Mouse (Mus musculus): ENCODE data around the gene Zfp345. TPM values are rescaled to one million over a fixed set of nuclear protein-coding genes. Genes with fewer than 3 reads are reported as not detected.
"Not testable (repeated sequence)": the region's sequence is repeated elsewhere in the genome, so short reads cannot be mapped to it uniquely, and the experiment has no call there.

Gene Zfp345
- 0.09 TPM in 1 of 2 replicates, not detected in the other for polyA plus RNA-seq (2015; fragmentation: Nextera tagmentation; extraction: Ambion mirVana)

DNA sequence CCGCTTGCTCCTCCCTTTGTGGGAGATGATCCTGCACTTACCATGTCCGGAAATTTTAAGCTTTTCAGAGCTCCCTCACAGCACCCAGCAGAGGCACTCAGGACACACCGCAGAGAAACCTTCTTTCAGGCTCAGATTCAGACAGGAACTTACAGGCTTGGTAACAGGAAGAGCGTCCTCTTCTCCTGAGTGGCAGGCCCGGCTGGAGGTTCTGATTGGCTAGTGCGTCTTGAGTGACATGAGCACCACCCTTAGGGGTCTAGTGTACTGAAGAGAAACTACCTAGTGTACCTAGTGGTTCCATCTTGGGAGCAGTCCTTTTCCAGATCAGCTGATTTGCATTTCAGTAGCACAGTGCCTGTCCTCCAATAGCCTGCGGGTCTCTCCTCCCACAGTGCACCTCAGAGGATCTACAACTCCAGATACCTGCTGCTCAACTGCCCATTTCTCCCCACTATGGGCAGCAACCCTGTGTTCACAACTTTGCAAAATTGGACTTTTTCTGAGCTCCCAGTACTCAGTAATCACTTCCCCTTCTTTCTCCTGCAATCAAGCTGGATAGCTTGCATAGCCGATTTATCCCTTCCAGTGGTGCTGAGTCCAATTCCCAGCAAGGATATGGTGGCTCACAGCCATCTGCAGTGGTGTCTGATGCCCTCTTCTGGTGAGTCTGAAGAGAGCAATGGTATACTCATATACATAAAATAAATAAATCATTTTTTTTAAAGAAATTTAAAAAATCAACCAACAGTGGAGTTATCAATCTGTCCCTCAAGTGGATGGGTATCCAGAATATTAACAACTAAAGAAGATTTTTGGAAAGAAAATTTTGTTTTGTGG lies at the start of gene Zfp345:
Gene Zfp345, minus strand, starts transcription at position 153 of the 840 bp plus-strand sequence.
- H3K4me1 ChIP-seq (replicated peaks); ATAC-seq (ENCODE audit: low FRiP score, low read depth); H3K4me3 ChIP-seq; H3K9me3 ChIP-seq; H3K4me2 ChIP-seq; H3K36me3 ChIP-seq; H3K27me3 ChIP-seq; H3K9ac ChIP-seq; H3K27ac ChIP-seq (replicated peaks): not testable (repeated sequence)
- 72% methylated on average over 8 of the region's 8 CpGs for WGBS

GRCm38 (mm10) chr2:150525703-150526207 lies 40.9 kb upstream of the Zfp345 start:
- WGBS: 3% methylated on average over 42 of the region's 42 CpGs
- ATAC-seq (ENCODE audit: low FRiP score, low read depth): peak; percentile 63; the same call in 1 of the 2 replicates
- Histone ChIP-seq H3K4me2 (peak overlapping the region; percentile 92), H3K27ac (replicated peaks) (no peak overlapping the region), H3K4me1 (replicated peaks) (peaks cover 6% of the 10 kb centered on the region), H3K27me3 (peaks cover 11% of the 10 kb centered on the region), H3K4me3 (peak overlapping the region; percentile 51), H3K9me3 (no peaks in the 10 kb centered on the region), H3K36me3 (no peaks in the 10 kb centered on the region), H3K9ac (peak overlapping the region; percentile 51)

GRCm38 (mm10) chr2:150512837-150513236 lies 27.9 kb upstream of the Zfp345 start:
- Histone ChIP-seq H3K36me3 (no peaks in the 10 kb centered on the region), H3K4me1 (replicated peaks) (no peaks in the 10 kb centered on the region), H3K9ac (no peak overlapping the region), H3K27ac (replicated peaks) (no peak overlapping the region), H3K27me3 (no peaks in the 10 kb centered on the region), H3K9me3 (no peaks in the 10 kb centered on the region; the same call in 1 of the 2 replicates), H3K4me2 (no peak overlapping the region), H3K4me3 (no peak overlapping the region)
- 79% methylated on average over 3 of the region's 3 CpGs for WGBS
- no peak for ATAC-seq (ENCODE audit: low FRiP score, low read depth)

GRCm38 (mm10) chr2:150500124-150500973 lies 15.5 kb upstream of the Zfp345 start:
- Histone ChIP-seq H3K4me2 (peak overlapping the region; percentile 52), H3K4me3 (peak overlapping the region; percentile 33), H3K9ac (0 out of 2 replicates have a peak overlapping the region, but pooled peaks have one; percentile 11)
- H3K27me3 ChIP-seq; H3K36me3 ChIP-seq; H3K9me3 ChIP-seq; H3K4me1 ChIP-seq (replicated peaks); ATAC-seq (ENCODE audit: low FRiP score, low read depth); H3K27ac ChIP-seq (replicated peaks): not testable (repeated sequence)
- 47% methylated on average over 60 of the region's 60 CpGs for whole genome bisulfite sequencing

GRCm38 (mm10) chr2:150493031-150493430 lies 8.1 kb upstream of the Zfp345 start:
- H3K9me3 ChIP-seq: no peaks in the 10 kb centered on the region
- H3K9ac ChIP-seq: no peak overlapping the region
- 60% methylated on average over 2 of the region's 2 CpGs for WGBS

GRCm38 (mm10) chr2:150451180-150451919 lies 33.5 kb downstream of the Zfp345 start, which contains the start of gene Zfp442:
Gene Zfp442 (minus strand): TSS chr2:150451486.
- WGBS: under 1% methylated on average over 18 of the region's 18 CpGs
- not testable (repeated sequence) for H3K4me1 ChIP-seq (replicated peaks); H3K9me3 ChIP-seq; H3K27me3 ChIP-seq; H3K36me3 ChIP-seq
- H3K27ac ChIP-seq (replicated peaks): peak within 1 kb of the TSS; percentile 63
- ATAC-seq (ENCODE audit: low FRiP score, low read depth): peak; percentile 100
- H3K4me3 ChIP-seq: peak within 1 kb of the TSS; percentile 54
- H3K9ac ChIP-seq: peak within 1 kb of the TSS; percentile 44
- peak within 1 kb of the TSS; percentile 63 for H3K4me2 ChIP-seq

More at GRCm38 (mm10) chr2:150493031-150493430, 8.1 kb upstream of the Zfp345 start:
- ATAC-seq (ENCODE audit: low FRiP score, low read depth): no peak
- Histone ChIP-seq H3K36me3 (no peaks in the 10 kb centered on the region), H3K27ac (replicated peaks) (no peak overlapping the region), H3K4me3 (no peak overlapping the region), H3K27me3 (no peaks in the 10 kb centered on the region), H3K4me1 (replicated peaks) (no peaks in the 10 kb centered on the region), H3K4me2 (no peak overlapping the region)

GRCm38 (mm10) chr2:150439084-150439483 lies 45.8 kb downstream of the Zfp345 start:
- not testable (repeated sequence) for ATAC-seq (ENCODE audit: low FRiP score, low read depth); H3K27ac ChIP-seq (replicated peaks); H3K9me3 ChIP-seq; H3K4me3 ChIP-seq; H3K9ac ChIP-seq; H3K4me2 ChIP-seq; H3K27me3 ChIP-seq; H3K4me1 ChIP-seq (replicated peaks)
- H3K36me3 ChIP-seq: peaks cover 11% of the 10 kb centered on the region
- WGBS: 87% methylated on average over 1 of the region's 1 CpGs

Other genes with a start within 250 kb of the Zfp345 start
- gene Gm21994, start 229.5 kb downstream of the Zfp345 start, polyA plus RNA-seq (2015; fragmentation: Nextera tagmentation; extraction: Ambion mirVana): 3.6 and 3.9 TPM in 2 replicates
- 0.06 TPM in 1 of 2 replicates, not detected in the other for gene Gm14124, start 227.6 kb downstream of the Zfp345 start, polyA plus RNA-seq (2015; fragmentation: Nextera tagmentation; extraction: Ambion mirVana)
- gene Gm10130, start 161.4 kb downstream of the Zfp345 start, polyA plus RNA-seq (2015; fragmentation: Nextera tagmentation; extraction: Ambion mirVana): 1.1 and 1.4 TPM in 2 replicates
- 14.7 and 15.3 TPM in 2 replicates for gene 3300002I08Rik, start 122.3 kb downstream of the Zfp345 start, polyA plus RNA-seq (2015; fragmentation: Nextera tagmentation; extraction: Ambion mirVana)
- gene Zfp442, start 33.6 kb downstream of the Zfp345 start, polyA plus RNA-seq (2015; fragmentation: Nextera tagmentation; extraction: Ambion mirVana): 7.3 and 7.4 TPM in 2 replicates
- gene Cst7, start 85.3 kb upstream of the Zfp345 start, polyA plus RNA-seq (2015; fragmentation: Nextera tagmentation; extraction: Ambion mirVana): 0.26 and 0.60 TPM in 2 replicates
- 40.3 and 43.5 TPM in 2 replicates for gene Apmap, start 123.5 kb upstream of the Zfp345 start, polyA plus RNA-seq (2015; fragmentation: Nextera tagmentation; extraction: Ambion mirVana)
- gene Acss1, start 183.4 kb upstream of the Zfp345 start, polyA plus RNA-seq (2015; fragmentation: Nextera tagmentation; extraction: Ambion mirVana): 15.0 and 19.8 TPM in 2 replicates
- 0.09 and 0.13 TPM in 2 replicates for gene Vsx1, start 204.3 kb upstream of the Zfp345 start, polyA plus RNA-seq (2015; fragmentation: Nextera tagmentation; extraction: Ambion mirVana)